Mouse (Mus musculus): ENCODE measurements around the gene Plcl2.

Gene Plcl2

GRCm38 (mm10) chr17:50509251-50510104 lies at the start of gene Plcl2:
Gene Plcl2 (plus strand): TSS chr17:50509403.
- DNase-seq (ENCODE audit: low read depth, low spot score) = peak; percentile 43

- no peak for DNase-seq (ENCODE audit: low read depth, low spot score)
These were observed 48.9 kb upstream of the Plcl2 start for GRCm38 (mm10) chr17:50460301-50460700.

DNA sequence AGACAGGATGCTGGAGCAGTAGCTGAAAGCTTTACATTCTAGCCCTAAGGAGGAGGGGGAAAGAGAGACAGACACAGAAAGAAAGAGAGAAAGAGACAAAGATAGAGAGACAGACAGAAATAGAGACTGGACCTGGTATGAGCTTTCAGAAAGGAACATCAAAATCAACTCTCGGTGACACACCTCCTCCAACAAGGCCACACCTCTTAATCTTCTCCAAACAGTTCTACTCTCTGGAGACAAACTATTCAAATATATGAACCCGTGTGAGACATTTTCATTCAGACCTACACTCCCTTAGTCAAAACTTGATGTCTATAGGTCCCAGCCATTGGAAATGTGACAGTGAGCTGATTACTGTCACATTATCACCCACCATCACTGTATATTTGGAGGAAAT lies 41.8 kb upstream of the Plcl2 start:
- DNase-seq (ENCODE audit: low read depth, low spot score) = no peak

DNA sequence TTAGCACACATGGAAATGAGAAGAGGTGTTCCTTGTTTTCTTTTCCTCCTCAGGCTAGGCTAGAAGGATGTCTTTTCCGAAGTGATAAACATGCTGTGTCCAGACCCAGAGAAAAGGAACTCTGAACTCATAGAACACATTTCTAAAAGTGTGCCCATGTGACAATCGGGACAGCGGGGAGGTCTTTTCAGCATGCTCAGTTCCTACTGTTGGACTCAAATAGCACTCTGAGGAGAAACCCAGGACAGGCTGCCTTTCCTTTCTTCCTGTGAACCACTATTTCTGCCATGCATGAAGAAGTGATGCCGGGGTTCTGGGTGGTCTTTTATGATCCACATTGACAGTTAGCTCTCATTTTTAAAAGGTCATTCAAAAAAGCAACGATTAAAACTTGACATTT lies 40.1 kb upstream of the Plcl2 start:
- DNase-seq (ENCODE audit: low read depth, low spot score) = no peak

DNA sequence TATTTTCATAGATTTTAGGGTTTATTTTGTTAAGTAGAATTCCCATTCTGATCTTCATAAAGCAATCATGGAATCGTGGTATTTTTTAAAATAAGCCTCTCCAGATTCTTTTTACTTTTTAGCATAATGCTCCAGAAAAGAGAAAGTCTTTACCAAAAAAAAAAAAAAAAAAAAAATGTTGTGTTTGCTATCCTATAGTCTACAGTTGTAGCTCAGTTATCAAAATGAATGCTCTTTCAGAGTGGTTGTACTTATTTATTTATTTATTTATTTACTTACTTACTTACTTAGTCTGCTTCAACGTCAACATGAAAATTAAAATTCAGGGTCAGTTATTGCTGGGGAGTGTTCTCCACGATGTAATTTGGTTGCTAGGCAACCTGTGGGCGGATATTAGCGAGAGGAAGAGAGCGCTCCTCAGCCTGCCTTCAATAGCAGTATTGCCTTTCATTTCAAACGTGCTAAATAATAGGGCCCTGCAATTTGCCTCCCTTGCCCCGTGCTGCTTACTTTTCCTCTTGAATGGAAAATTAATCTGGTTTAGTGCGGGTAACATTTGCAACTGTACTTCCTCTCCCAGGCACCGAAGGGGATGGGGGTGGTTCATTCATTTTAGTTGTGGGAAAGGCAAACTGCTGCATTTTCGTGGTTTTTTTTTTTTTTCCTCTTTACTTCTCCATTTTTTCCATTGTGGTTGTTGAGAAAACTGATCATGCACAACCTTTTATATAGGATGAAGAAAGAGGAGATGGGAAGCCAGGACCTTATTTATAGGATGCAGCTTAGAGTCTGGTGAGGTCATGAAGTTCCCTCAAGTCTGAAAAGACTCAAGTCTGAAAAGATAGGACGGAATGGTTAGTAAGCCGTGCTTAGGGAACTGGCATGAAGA lies 39.4 kb upstream of the Plcl2 start:
- DNase-seq (ENCODE audit: low read depth, low spot score) = no peak

DNA sequence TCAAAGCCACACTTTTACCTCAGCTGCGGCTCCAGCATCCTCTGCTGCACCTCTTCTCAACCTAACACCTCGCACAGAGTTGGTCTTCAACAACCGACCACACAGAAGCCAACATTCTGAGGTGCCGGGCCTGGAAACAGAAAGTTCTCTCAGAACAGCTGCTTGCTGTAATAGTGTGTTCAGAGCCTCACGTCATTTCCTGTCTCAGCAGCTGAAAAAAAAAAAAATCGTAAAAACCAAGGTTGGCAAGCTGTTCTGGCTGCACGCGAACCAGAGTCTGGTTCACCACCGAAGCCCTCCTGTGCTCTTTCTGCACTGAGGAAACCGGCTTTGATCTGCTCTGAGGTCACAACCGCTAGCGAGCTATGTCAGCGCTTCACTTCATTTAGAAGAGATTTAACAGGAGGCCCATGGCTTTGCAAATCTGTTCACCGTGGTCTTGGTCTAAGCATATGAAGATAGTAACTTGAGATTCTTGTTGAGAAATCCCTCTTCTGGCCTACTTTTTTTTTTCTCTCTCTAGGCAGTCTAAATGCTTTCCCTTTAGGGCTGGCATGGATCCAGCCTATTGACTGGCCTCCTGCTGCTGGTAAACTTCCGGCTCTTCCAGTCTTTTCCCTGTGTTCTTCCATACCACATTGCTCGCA lies 38.6 kb upstream of the Plcl2 start:
- no peak for DNase-seq (ENCODE audit: low read depth, low spot score)

- DNase-seq (ENCODE audit: low read depth, low spot score) = no peak
These were observed 38.0 kb upstream of the Plcl2 start for GRCm38 (mm10) chr17:50471230-50471629.

GRCm38 (mm10) chr17:50477277-50477676 lies 31.9 kb upstream of the Plcl2 start:
- no peak for DNase-seq (ENCODE audit: low read depth, low spot score)

GRCm38 (mm10) chr17:50480867-50481266 lies 28.3 kb upstream of the Plcl2 start:
- no peak for DNase-seq (ENCODE audit: low read depth, low spot score)

GRCm38 (mm10) chr17:50483700-50484099 lies 25.5 kb upstream of the Plcl2 start:
- DNase-seq (ENCODE audit: low read depth, low spot score) = no peak

- no peak for DNase-seq (ENCODE audit: low read depth, low spot score)
These were observed 24.2 kb upstream of the Plcl2 start for GRCm38 (mm10) chr17:50484981-50485380.

DNA sequence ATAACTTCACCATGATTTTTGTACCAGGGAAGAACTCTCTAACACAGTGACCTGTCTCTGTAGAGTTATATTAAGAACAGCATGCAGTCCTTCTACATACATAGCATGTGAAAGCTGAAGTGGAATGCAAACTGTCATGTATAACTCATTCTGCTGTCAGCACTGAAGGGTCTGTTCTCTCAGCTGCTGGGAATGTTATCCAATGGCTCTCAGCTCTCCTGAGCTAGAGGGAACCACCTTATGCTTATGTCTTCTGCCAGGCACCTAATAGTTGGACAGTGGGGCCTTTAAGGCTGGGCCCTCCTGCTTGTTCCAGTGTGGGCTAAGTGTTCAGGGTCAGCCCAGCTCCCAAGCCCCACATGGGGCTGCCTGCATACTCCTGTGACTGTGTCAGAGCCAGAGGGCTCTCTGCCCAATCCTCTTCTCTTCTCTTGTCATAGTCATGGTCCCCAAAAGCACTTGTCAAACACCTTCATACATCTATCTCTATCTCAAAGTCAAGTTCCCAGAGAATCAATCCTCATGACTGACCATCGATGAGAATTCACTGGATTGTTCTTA lies 22.1 kb upstream of the Plcl2 start:
- DNase-seq (ENCODE audit: low read depth, low spot score) = no peak

- DNase-seq (ENCODE audit: low read depth, low spot score) = no peak
These were observed 21.5 kb upstream of the Plcl2 start for GRCm38 (mm10) chr17:50487670-50488069.

DNA sequence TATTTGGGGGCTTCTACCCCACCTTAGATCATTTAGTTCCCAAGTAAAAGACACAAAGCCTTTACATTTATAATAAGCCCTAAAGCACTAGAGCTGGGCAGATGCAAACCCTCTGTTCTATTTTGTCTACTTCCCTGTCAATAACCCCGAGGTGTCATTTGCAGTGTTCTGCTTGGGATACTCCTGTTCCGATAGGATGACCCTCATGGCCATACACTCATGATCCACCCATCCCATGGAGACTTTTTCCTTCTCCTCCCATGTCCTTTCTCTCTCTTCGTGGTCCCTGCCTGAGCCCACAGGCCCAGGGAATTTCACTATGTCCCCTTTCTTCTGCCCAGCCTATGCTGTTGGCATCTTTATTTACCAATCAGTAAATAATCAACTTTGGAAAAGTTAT lies 20.8 kb upstream of the Plcl2 start:
- DNase-seq (ENCODE audit: low read depth, low spot score) = no peak

DNA sequence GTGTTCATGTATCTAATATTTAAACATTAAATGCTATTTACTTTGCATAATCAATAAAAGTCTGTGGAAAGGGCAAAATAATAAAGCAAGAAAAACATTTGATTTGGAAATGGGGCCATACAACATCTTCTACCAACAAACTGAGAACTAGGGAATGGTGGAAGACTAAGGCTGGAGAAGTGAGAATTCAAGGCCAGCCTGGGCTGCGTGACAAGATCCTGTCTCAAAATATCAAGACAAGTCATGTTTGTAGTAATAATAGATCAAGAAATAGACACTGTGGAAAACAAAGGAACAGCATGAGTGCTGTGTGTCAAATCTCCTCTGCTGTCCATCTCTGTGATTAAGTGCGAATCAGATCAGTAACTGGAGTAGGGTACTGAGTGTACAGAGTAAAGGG lies 20.3 kb upstream of the Plcl2 start:
- no peak for DNase-seq (ENCODE audit: low read depth, low spot score)

GRCm38 (mm10) chr17:50490644-50491430 lies 18.4 kb upstream of the Plcl2 start:
- no peak for DNase-seq (ENCODE audit: low read depth, low spot score)

DNA sequence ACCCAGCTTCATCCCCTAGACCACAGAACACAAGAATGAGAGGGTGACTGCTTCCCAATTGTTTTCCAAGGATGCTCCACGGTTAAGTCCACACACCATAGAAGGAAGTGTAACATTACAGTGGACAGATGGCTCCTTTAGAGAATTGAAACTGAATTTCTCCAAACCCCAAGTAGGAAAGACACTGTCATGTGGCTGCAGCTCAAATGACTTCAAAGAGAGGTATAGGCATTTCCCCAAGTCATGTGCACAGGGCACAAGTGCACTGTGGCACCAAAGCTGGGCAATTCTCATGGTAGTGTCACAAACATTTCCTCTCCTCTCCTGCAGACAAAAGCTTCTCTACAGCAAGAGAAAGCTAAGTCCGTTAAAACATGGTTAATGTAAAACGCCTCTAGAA lies 17.7 kb upstream of the Plcl2 start:
- no peak for DNase-seq (ENCODE audit: low read depth, low spot score)

- no peak for DNase-seq (ENCODE audit: low read depth, low spot score)
These were observed 13.8 kb upstream of the Plcl2 start for GRCm38 (mm10) chr17:50495216-50495889.

DNA sequence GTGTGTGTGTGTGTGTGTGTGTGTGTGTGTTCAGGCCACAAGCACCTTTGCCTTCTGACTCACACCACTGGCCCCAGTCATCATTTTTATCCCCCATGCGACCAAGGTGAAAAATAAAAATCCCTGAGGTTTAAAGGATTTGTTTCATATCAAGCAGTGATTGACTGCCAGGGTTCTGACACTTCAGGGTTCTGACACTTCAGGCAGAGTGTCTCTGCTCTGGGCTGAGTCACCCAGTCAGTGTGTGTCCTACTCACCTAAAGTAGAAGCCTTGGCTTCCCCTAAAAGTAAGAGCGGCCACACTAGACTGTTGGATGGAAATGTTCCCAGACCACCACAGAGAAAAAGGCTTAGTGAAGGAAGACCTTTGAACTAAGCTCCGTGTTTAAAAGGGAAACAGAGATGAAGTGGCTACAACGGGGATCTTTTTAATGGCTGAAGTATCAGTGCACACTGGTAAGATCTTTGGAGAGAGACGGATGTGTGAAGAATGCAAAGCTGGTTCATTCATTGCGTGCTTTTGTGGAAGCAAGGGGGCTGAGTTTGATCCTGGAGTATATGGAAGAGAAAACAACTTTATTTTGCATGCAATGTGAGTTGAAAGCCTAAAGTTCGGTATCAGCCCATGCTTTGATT lies 11.0 kb upstream of the Plcl2 start:
- DNase-seq (ENCODE audit: low read depth, low spot score) = no peak
